Mouse (Mus musculus): Measurements from ENCODE around the gene Pcif1.
"Not testable (repeated sequence)": the region's sequence is repeated elsewhere in the genome, so short reads cannot be mapped to it uniquely, and the experiment has no call there.

Pcif1 gene

DNA sequence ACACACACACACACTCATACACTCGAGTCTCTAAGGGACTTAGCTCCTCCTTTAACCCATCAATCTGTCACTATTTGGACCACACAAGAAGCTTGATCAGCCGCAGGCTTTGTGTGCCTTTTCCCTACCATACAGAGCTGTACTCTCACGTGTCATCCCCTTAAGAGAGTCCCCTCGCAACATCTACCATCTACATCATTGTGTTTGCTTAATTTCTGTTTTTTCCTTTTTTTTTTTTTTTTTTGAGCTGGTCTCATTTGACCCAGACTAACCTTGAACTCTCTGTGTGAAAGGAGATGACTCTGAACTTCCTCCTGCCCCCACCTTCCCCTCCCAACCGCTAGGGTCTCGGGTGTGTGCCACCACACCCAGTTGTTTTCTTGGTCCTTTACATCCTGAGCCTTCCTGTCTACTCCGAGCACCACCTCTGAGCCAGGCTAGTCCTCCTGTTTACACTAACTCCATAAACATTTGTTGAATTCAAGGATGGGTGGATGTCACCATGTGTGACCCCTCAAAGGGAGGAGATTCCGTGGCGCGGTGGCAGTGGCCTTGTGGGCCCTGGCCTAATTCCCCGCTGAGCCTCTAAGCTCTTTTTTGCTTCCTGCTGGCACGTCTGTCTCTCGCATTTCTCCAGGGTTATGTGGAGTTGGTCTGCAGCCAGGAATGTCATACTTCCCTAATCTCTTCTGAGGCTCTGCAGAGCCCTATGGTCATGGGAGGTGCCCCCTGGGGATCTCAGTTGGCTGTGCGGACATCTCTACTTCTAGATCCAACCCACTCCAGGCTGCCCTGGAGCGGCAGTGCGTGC lies 12.2 kb upstream of the Pcif1 start:
- peak; percentile 85 for DNase-seq (ENCODE audit: low spot score)

- no peak for DNase-seq (ENCODE audit: low spot score)
Measured at GRCm38 (mm10) chr2:164867566-164867965, 11.5 kb upstream of the Pcif1 start.

GRCm38 (mm10) chr2:164868491-164868890 lies 10.6 kb upstream of the Pcif1 start:
- DNase-seq (ENCODE audit: low spot score), result no peak

DNA sequence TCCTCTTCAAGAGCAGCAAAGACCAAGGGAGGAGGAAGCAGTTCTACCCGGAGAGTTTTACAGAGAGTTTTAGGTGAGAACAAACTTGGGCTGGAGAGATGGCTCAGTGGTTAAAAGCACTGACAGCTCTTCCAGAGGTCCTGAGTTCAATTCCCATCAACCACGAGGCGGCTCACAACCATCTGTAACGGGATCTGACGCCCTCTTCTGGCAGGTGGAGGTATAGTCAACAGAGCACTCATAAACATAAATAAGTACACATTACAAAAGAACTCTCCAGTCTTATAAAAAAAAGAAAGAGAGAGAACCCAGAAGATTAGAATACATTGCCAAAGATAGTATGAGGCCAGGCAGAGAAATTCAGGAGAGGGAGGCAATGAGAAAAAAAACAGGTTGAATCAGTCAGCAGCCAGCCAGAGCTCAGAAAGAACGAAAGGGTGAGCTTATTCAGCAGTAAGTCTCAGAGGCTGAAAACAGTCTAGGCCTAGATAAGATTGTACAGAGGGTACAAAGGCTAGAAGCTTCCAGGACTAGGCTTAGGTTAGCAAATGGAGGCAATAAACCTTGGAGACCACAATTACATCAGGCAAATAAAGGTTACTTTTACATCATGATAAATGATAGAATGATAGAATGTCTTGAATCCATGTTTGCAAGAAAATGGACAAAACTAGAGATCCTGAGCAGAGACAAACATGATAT lies 7.4 kb upstream of the Pcif1 start:
- no peak for DNase-seq (ENCODE audit: low spot score)

DNA sequence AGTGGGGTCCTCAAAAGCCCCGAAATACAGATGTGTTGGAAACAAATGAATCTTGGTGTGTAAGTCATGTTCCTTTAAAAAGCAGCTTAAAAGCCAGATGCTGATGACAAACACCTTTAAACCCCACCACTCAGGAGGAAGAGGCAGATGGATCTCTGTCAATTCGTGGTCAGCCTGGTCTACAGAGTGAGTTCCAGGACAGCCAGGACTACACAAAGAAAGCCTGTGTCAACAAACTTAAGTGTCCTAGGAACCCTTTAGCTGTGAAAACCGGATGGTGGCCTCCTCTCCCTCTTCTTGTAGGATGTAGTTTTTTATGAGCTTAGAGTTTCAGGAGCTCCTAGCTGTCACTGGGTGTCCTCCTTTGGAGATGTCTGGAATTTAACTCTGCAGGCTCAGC lies 5.5 kb upstream of the Pcif1 start:
- DNase-seq (ENCODE audit: low spot score), result no peak

DNA sequence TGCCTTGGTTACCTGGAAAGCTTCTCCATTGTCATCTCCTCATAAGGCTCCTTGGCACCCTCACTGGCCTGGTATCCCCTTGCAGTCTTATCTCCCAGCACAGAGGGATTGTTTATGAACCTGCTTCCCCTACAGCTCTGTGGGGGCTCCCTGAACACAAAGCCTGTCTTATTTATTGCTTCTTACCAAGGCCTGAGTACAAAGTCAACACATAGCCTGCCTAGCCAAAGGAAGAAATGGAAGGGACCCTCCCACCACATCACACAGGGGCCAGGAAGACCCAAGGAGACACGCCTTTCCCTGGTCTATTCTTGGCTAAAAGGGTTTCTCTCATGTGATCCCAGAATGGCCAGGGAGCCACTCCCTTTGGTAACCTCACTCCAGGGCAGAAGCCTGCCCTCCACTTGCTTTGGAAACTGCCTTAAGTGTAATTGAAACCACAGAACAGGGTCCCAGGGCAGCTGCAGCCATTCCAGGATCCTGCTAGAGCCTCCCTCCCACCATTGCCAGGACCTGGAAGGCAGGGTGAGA lies 4.8 kb upstream of the Pcif1 start:
- DNase-seq (ENCODE audit: low spot score), result peak; percentile 52

GRCm38 (mm10) chr2:164875648-164876047 lies 3.5 kb upstream of the Pcif1 start:
- DNase-seq (ENCODE audit: low spot score), result not testable (repeated sequence)

DNA sequence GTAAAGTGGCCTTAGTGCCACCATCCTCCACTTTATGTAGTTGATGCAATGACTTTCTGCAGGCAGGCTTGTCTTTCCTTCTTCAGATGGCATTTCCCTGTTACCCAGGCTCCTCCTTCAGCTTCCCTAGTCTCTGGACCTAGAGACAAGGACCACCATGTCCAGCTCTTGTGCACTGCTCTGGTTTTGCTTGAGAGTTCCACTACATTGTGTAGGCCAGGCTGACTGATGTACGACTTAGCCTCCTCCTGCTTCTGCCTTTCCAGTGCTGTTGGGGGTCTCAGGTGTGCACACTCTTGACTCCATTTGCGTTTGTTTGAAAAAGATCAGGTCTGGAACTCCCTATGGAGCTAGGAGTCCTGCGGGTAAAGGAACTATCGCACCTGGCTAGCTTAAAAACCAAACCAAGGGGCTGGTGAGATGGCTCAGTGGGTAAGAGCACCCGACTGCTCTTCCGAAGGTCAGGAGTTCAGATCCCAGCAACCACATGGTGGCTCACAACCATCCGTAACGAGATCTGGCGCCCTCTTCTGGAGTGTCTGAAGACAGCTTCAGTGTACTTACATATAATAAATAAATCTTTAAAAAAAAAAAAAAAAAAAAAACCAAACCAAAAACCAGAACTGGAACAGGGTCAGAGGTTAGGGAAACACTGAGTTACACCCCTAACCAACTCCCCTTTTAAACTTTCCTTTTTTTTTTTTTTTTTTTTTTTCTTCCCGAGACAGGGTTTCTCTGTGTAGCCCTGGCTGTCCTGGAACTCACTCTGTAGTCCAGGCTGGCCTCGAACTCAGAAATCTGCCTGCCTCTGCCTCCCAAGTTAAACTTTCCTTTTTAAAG lies 1.5 kb upstream of the Pcif1 start:
- not testable (repeated sequence) for DNase-seq (ENCODE audit: low spot score)

DNA sequence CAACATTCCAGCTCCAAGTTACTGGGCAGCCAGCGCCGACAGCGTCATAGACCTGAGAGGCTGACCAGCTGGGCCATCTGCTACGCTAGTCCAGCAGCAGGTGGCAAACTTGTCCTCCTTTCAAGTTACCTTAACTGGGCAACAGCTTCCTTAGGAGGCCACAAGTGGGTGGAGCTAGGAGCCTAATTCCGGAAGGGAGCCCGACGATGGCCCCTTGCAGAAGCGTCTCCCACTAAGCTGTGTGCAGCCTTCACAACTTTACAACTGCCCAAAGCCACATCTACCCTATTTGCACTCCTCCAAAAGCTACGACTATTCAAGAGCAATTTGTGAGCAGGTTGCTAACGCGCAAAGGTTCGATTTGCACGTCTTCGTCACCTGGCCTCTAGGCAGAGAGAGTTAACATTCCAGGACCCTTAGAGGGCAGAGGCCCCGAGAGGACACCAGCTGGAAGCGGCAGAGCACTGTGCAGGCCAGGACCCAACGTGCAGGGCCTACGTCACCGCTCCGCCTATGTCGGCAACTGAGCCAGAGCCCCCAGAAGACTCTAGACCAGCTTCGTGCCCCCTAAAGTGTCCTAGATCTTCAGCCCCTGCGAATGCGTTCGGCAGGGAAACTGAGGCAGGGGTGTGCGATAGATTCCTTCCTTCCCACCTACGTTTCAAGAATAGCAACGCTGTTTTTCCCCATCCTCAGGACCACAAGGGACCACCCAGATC lies 436 bp upstream of the Pcif1 start:
- peak; percentile 66 for DNase-seq (ENCODE audit: low spot score)

DNA sequence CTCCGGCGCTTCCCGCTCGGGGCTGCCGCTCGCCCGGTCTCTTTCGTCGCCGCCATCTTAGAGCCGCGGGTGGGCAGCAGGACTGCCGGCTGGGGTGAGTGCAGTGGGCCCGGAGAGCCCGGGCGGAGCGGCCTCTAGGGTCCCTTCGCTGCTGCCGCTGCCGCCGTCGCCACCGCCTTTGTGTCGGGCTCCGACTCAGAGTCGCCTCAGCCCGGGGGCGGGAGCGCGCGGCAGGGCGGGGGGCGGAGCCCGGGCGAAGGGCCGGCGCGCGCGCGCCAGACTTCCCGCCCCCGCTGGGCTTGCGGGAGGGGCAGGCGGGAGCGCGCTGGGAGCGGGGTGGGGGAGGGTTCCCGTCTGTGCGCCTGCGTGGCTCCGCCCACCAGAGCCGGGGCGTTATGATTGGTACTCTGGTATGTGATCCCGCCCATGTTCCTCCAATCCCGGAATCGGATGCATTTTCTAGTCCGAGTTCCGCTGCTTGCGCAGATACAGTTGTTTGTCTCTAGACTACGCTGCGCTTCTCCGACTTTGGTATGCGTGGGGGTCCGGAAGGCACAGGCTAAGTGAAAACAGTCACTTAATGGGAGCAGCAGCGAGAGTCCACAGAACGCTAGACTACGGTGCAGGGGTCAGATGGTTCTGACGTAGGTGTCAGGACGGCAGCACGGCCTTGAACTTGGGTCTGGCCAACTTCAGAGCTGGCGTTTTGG lies 619 bp downstream of the Pcif1 start:
- DNase-seq (ENCODE audit: low spot score), result peak; percentile 97

DNA sequence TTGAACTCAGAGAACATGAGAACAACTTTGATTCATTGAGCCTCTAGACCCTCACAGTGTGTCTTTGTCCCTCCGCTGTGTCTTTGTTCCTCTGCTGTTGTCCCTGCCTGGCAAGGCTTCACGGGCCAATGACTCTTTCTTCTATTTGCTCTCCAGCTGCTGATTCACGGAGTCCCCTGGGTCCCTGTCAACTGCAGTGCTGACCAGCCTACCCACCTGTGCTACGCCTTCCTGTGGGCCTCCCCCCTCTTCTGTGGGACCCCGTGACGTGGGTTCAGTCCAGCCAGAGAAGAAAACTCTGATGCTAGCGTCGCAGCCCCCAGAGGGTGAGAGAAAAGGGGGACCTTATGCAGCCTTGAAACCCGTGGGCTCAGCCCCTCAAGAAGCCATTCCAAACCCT lies 3.5 kb downstream of the Pcif1 start:
- no peak for DNase-seq (ENCODE audit: low spot score)

GRCm38 (mm10) chr2:164885788-164886187 lies 6.7 kb downstream of the Pcif1 start:
- peak; percentile 73 for DNase-seq (ENCODE audit: low spot score)

DNA sequence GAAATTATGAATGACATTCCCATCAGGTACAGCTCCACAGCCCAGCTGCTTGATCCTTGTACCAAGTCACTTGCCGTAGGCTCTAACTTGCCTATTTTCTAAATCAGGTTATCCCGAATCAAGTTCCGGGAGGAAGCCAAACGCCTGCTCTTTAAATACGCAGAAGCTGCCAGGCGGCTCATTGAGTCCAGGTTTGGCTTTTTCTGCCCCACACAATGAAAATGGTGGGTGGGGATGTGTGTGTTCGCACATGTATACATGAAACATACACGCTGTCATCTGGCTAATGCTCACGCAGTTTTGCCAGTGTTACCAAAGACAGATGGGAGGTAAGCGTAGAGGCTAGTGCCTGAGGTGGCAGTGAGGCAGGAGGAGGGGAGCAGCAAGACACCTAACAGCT lies 7.5 kb downstream of the Pcif1 start:
- no peak for DNase-seq (ENCODE audit: low spot score)

DNA sequence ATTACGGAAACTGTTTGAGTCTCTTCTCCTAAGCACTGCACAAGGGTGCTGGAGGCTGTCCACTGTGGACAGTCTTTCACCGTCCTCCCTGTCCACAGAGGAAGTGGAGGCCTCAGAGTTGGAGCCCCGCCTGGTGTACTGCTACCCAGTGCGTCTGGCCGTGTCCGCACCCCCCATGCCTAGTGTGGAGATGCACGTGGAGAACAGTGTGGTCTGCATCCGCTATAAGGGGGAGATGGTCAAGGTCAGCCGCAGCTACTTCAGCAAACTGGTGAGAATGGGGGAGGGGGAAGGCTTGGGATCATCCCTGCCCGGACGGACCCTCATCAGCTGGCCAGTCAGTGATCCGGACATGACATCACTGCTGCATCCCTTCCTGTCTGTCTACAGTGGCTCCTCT lies 9.9 kb downstream of the Pcif1 start:
- DNase-seq (ENCODE audit: low spot score), result no peak

DNA sequence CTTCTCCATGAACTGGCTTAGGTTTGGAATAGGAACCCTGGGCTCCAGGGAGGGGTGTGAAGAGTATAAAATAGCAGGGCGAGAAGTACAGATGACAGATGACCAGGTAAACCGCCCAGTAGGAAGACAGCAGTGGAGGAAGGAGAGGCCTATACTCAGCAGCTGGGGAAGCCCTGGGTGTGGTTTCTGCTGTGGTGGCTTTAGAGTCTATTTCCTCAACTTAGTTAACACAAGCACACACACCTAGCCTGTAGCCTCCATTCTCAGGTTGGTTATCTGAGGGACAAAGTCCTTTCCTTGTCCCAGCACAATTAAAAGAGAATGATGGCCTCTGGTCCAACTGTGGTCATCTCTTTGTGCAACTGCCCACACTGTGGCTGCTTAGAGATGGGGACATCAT lies 10.9 kb downstream of the Pcif1 start:
- DNase-seq (ENCODE audit: low spot score), result no peak

- DNase-seq (ENCODE audit: low spot score), result no peak
Measured at GRCm38 (mm10) chr2:164890411-164891049, 11.4 kb downstream of the Pcif1 start.

DNA sequence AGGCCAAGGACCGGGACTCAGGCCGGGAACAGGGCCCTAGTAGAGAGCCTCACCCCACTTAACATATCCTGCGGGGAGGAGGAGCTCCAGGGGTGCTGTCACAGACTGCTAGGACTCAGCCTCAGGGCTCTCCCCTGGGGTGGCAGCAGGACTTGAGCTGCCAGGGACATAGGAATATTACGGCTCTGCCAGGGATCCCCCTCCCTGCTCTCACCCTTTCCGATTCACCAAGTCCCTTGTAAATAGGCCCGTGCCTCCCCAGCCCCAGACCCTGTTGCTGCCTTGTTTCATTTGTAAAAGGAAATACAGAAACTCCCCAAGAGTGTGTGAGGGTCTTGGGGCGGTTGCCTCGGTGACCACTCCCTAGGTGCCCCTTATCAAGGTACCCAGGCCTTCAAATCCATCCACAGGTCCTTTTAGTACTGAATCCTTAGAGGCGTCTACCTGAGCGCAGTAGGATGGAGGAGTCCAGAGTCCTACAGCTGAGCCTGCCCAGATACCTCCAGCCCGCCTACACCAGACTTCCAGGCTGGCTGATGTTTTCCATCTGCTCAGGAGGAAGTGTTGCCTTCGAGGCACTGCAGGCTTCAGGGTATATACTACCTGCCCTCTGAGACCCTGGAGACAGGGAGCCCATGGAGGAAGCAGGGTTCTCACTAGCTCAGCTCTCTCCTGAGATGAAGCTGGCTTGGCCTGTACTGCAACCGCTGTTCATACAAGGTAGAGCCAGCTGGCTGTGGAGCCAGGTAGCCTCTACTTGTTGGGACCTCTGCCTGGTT lies 12.1 kb downstream of the Pcif1 start:
- DNase-seq (ENCODE audit: low spot score), result no peak

DNA sequence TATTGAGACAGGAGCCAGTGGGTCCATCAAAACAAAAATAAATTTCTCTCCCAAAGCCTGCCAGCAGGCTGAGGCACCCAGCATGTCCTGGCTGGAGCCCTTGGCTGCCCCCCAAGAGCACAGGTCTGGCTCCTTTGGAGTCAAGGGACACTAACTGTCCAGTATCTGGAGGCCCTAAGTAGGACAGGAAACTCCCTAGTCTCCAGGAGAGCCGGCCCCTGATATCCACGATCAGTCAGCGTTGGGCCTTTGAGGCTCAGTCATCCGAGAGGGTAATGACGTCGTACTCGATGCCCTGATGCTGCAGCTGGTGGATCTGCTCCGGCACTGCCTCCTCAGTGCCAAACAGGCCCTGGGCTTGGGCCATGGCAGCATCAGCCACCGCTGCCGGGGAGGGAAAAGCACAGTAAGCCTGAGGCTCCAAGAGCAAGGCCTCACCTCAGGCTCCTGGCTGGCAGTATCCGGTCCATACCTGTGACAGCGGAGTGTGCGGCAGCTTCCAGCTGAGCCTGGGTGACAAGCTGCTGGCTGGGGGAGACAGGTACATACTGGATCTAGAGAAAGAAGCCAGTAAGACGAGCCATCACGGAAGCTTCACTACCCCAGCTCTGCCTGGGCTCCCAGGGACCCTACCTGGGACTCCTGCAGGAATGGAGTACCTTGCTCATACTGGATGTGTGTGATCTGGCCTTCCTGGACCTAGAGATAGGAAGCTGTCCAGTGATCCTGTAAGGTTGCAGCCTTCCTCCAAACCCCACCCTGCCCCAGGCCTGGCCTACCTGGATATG lies 13.0 kb downstream of the Pcif1 start:
- DNase-seq (ENCODE audit: low spot score), result no peak

DNA sequence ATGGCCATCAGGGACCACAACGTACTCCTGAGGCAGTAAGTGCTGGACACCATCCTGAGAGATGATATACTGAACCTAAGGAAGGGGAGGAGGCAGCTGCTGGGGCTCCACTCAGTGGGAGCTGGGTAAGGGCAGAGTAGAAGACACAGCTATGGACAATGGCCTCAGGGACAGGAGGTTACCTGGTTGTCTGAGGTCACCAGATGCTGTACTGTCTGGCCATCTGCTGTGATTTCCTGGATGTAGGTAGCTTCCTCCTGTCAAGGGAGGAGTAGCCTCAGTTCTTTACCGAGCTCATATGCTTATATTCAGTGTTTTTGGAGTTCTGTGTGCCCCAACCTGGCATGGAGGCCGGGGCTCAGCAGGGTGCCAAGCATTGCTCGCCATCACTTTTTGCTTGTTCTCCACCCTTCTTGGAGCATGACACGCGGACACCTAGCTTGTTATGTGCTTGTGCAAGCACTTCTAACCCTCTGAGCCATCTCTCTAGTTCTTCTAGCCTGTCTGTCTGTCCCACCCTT lies 13.7 kb downstream of the Pcif1 start:
- no peak for DNase-seq (ENCODE audit: low spot score)

All from adipocyte (in vitro differentiated cells).